Mouse (Mus musculus) midbrain, embryonic 13.5 days (tissue): ENCODE data around the gene Col27a1. TPM values are rescaled to one million over a fixed set of nuclear protein-coding genes. Genes with fewer than 3 reads are reported as not detected.

Experiments
- ATAC-seq: fragments of 200-750 bp; cut with Nextera tagmentation; 2 replicates; pipeline ENCODE4 v1.8.0; 2017; ENCODE audit warnings: mild to moderate bottlenecking, moderate TSS enrichment, moderate library complexity
- H3K27ac ChIP-seq: fragments of 300-500 bp; sonication (generic); 2 replicates; pipeline ENCODE4 v1.5.1; 2015; ENCODE audit warnings: inconsistent platforms, mild to moderate bottlenecking, moderate library complexity
- H3K27me3 ChIP-seq: fragments of 300-500 bp; sonication (generic); 2 replicates; pipeline ENCODE4 v1.6.1; 2015; ENCODE audit warnings: mild to moderate bottlenecking, inconsistent platforms
- H3K36me3 ChIP-seq: fragments of 300-500 bp; sonication (generic); 2 replicates; pipeline ENCODE4 v1.6.1; 2015; ENCODE audit warnings: mild to moderate bottlenecking, inconsistent platforms
- H3K4me1 ChIP-seq: fragments of 300-500 bp; sonication (generic); replicated peaks from 2 replicates; pipeline ENCODE4 v1.6.1; 2015; ENCODE audit warnings: inconsistent platforms
- H3K4me2 ChIP-seq: fragments of 300-500 bp; sonication (generic); replicated peaks from 2 replicates; pipeline ENCODE4 v1.6.1; 2015; ENCODE audit warnings: moderate library complexity, mild to moderate bottlenecking, inconsistent platforms
- H3K4me3 ChIP-seq: fragments of 300-500 bp; sonication (generic); replicated peaks from 2 replicates; pipeline ENCODE4 v1.5.1; 2015; ENCODE audit warnings: mild to moderate bottlenecking, inconsistent platforms
- H3K9ac ChIP-seq: fragments of 300-500 bp; sonication (generic); replicated peaks from 2 replicates; pipeline ENCODE4 v1.6.1; 2015; ENCODE audit warnings: mild to moderate bottlenecking, inconsistent platforms
- H3K9me3 ChIP-seq: fragments of 300-500 bp; sonication (generic); 2 replicates; pipeline ENCODE4 v1.6.1; 2016; ENCODE audit warnings: mild to moderate bottlenecking, inconsistent platforms
- WGBS: fragments of 180-500 bp; shearing (Covaris S2); methylation state at CpG from one replicate; pipeline ENCODE4 v1.1.7; 2015; 5-methylcytosine and 5-hydroxymethylcytosine counted together
- polyA plus RNA-seq: library from polyadenylated mRNA; unstranded; fragments of >200 nt; fragmentation: Nextera tagmentation; extraction: Ambion mirVana; gene quantifications from 2 replicates; pipeline ENCODE4 v1.2.1, GENCODE M21; 2015

Col27a1 gene
- polyA plus RNA-seq, 1 experiment from 2014 or later = 2.1 TPM

- 0 out of 2 replicates have a peak, but pooled peaks cover 4% of the 10 kb centered on the region for H3K4me1 ChIP-seq
- 97% methylated on average over 5 of the region's 5 CpGs for WGBS
- ATAC-seq = no peak
- no peak within 1 kb of the TSS for H3K4me3 ChIP-seq
- H3K27me3 ChIP-seq = no peaks in the 10 kb centered on the region
- H3K9ac ChIP-seq = no peak within 1 kb of the TSS
- no peaks in the 10 kb centered on the region for H3K9me3 ChIP-seq
- H3K27ac ChIP-seq = no peak within 1 kb of the TSS
- no peak within 1 kb of the TSS for H3K4me2 ChIP-seq
- no peaks in the 10 kb centered on the region; the same call in 1 of the 2 replicates for H3K36me3 ChIP-seq
These were observed 148.3 kb downstream of the Col27a1 start, which contains the start of gene Orm2 for GRCm38 (mm10) chr4:63362150-63362549. TSS of gene Orm2 (plus strand) at chr4:63362449.

DNA sequence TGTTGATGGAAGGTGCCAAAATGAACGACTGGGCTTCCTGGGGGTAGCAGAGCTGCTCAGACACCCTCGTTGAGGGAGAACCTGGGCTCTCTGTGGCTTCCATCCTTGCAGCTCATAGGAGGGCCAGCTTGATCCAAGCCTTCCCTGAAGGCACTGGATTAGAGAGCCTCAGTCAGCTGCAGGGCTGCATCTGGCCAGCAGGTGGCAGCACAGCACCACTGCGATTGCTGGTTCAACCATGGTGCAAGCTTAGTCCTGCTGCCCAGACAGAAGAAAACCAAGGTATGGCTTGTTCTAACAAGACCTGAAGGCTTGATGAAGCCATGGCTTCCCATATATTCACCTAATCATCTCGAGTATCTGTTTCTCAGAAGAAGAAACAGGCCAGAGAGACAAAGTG is 154.8 kb downstream of the Col27a1 start:
- WGBS = 18% methylated on average over 4 of the region's 4 CpGs
- Histone ChIP-seq H3K27me3 (no peaks in the 10 kb centered on the region), H3K4me1 (peaks cover 8% of the 10 kb centered on the region; the same call in 1 of the 2 replicates), H3K4me3 (no peak overlapping the region), H3K9ac (no peak overlapping the region), H3K27ac (no peak overlapping the region), H3K9me3 (no peaks in the 10 kb centered on the region), H3K4me2 (no peak overlapping the region), H3K36me3 (peaks cover 40% of the 10 kb centered on the region)
- peak; percentile 59 for ATAC-seq

GRCm38 (mm10) chr4:63370897-63371296 is 157.1 kb downstream of the Col27a1 start:
- H3K4me2 ChIP-seq = no peak overlapping the region
- no peak overlapping the region for H3K4me3 ChIP-seq
- H3K9me3 ChIP-seq = no peaks in the 10 kb centered on the region
- H3K36me3 ChIP-seq = peaks cover 63% of the 10 kb centered on the region
- peaks cover 8% of the 10 kb centered on the region; the same call in 1 of the 2 replicates for H3K4me1 ChIP-seq
- WGBS = 28% methylated on average over 7 of the region's 7 CpGs
- 0 out of 2 replicates have a peak, but pooled peaks have one; percentile 15 for ATAC-seq
- H3K27me3 ChIP-seq = no peaks in the 10 kb centered on the region
- no peak overlapping the region for H3K9ac ChIP-seq
- peak overlapping the region; percentile 10; the same call in 1 of the 2 replicates for H3K27ac ChIP-seq

GRCm38 (mm10) chr4:63371890-63372289 is 158.1 kb downstream of the Col27a1 start:
- H3K9ac ChIP-seq = no peak overlapping the region
- no peak overlapping the region for H3K27ac ChIP-seq
- 63% methylated on average over 3 of the region's 3 CpGs for WGBS

GRCm38 (mm10) chr4:63373404-63373803 is 159.6 kb downstream of the Col27a1 start:
- Histone ChIP-seq H3K4me2 (no peak overlapping the region), H3K9ac (no peak overlapping the region), H3K4me3 (no peak overlapping the region), H3K36me3 (peaks cover 76% of the 10 kb centered on the region), H3K27me3 (no peaks in the 10 kb centered on the region), H3K27ac (no peak overlapping the region), H3K4me1 (peaks cover 8% of the 10 kb centered on the region; the same call in 1 of the 2 replicates), H3K9me3 (no peaks in the 10 kb centered on the region)
- 92% methylated on average over 8 of the region's 8 CpGs for WGBS
- no peak for ATAC-seq

More at GRCm38 (mm10) chr4:63371890-63372289, 158.1 kb downstream of the Col27a1 start:
- ATAC-seq = no peak
- peaks cover 73% of the 10 kb centered on the region for H3K36me3 ChIP-seq
- H3K4me2 ChIP-seq = no peak overlapping the region
- no peaks in the 10 kb centered on the region for H3K27me3 ChIP-seq
- H3K9me3 ChIP-seq = no peaks in the 10 kb centered on the region
- peaks cover 8% of the 10 kb centered on the region; the same call in 1 of the 2 replicates for H3K4me1 ChIP-seq
- H3K4me3 ChIP-seq = no peak overlapping the region

GRCm38 (mm10) chr4:63374331-63374730 is 160.5 kb downstream of the Col27a1 start:
- Histone ChIP-seq H3K9ac (no peak overlapping the region), H3K4me2 (no peak overlapping the region), H3K27me3 (no peaks in the 10 kb centered on the region), H3K4me3 (no peak overlapping the region), H3K9me3 (no peaks in the 10 kb centered on the region), H3K27ac (no peak overlapping the region), H3K4me1 (peaks cover 8% of the 10 kb centered on the region; the same call in 1 of the 2 replicates), H3K36me3 (peaks cover 77% of the 10 kb centered on the region)
- WGBS = 87% methylated on average over 12 of the region's 12 CpGs
- no peak for ATAC-seq

DNA sequence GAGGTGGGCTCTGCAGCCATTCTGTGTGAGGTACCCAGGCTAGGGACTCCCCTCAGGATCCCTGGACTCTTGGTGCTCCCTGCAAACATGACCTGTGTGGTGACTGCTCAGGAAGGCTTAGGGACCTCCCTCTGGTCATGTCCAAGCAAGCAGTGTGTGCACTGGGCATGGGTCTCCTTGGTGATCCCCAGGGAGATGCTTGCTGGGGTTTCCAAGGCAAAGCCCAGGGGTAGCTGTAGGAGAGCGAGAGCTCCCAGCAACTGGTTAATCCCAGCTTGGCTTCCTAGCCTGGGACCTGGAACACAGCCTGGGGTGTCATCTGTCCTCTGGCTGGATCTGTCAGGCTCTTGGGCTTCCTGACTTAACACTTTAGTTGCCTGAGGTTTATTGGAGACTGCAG is 161.6 kb downstream of the Col27a1 start:
- no peak overlapping the region for H3K27ac ChIP-seq
- H3K9ac ChIP-seq = no peak overlapping the region
- no peaks in the 10 kb centered on the region for H3K27me3 ChIP-seq
- H3K4me3 ChIP-seq = no peak overlapping the region
- ATAC-seq = peak; percentile 17; the same call in 1 of the 2 replicates
- no peaks in the 10 kb centered on the region for H3K9me3 ChIP-seq
- 69% methylated on average over 1 of the region's 1 CpGs for WGBS
- peaks cover 80% of the 10 kb centered on the region for H3K36me3 ChIP-seq
- H3K4me2 ChIP-seq = no peak overlapping the region
- H3K4me1 ChIP-seq = peaks cover 8% of the 10 kb centered on the region; the same call in 1 of the 2 replicates

- no peak overlapping the region for H3K4me3 ChIP-seq
- ATAC-seq = no peak
- no peak overlapping the region for H3K4me2 ChIP-seq
- H3K27ac ChIP-seq = no peak overlapping the region
- H3K9ac ChIP-seq = no peak overlapping the region
- no peaks in the 10 kb centered on the region for H3K9me3 ChIP-seq
- H3K4me1 ChIP-seq = no peaks in the 10 kb centered on the region
- WGBS = 66% methylated on average over 7 of the region's 7 CpGs
- H3K36me3 ChIP-seq = peaks cover 96% of the 10 kb centered on the region
- H3K27me3 ChIP-seq = no peaks in the 10 kb centered on the region
These were observed 163.7 kb downstream of the Col27a1 start for GRCm38 (mm10) chr4:63377483-63377882.

GRCm38 (mm10) chr4:63382676-63383369 is 169.0 kb downstream of the Col27a1 start:
- Histone ChIP-seq H3K9ac (no peak overlapping the region), H3K36me3 (peaks cover 71% of the 10 kb centered on the region), H3K4me3 (no peak overlapping the region), H3K27ac (no peak overlapping the region), H3K27me3 (no peaks in the 10 kb centered on the region), H3K4me2 (no peak overlapping the region), H3K4me1 (peaks cover 9% of the 10 kb centered on the region), H3K9me3 (no peaks in the 10 kb centered on the region)
- ATAC-seq = no peak
- WGBS = 90% methylated on average over 4 of the region's 4 CpGs

- 89% methylated on average over 12 of the region's 12 CpGs for WGBS
- peaks cover 65% of the 10 kb centered on the region for H3K36me3 ChIP-seq
- H3K9ac ChIP-seq = no peak overlapping the region
- H3K27me3 ChIP-seq = no peaks in the 10 kb centered on the region
- H3K4me2 ChIP-seq = no peak overlapping the region
- H3K27ac ChIP-seq = no peak overlapping the region
- no peak for ATAC-seq
- H3K4me1 ChIP-seq = peaks cover 16% of the 10 kb centered on the region
- no peaks in the 10 kb centered on the region for H3K9me3 ChIP-seq
- H3K4me3 ChIP-seq = no peak overlapping the region
These were observed 169.7 kb downstream of the Col27a1 start for GRCm38 (mm10) chr4:63383474-63383873.

DNA sequence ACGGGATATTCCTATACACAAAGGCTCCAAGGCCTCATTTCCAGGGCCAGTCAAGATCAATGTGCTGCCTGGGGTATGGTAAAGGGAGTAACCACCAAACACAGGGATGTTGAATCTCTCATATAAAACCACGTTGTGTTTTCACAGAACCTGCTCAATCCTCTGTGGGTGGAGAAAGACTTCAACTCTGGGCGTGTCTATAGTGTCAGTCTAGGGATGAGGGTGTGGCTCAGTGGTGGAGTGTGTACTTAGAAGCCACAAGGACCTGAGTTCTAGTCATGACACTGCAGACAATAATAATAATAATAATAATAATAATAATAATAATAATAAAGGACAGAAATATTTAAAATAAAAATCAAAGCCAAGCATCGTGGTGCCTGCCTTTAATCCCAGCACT is 170.5 kb downstream of the Col27a1 start:
- no peak overlapping the region for H3K9ac ChIP-seq
- no peak overlapping the region for H3K4me2 ChIP-seq
- no peaks in the 10 kb centered on the region for H3K9me3 ChIP-seq
- H3K36me3 ChIP-seq = peaks cover 57% of the 10 kb centered on the region
- H3K27me3 ChIP-seq = no peaks in the 10 kb centered on the region
- H3K4me3 ChIP-seq = no peak overlapping the region
- WGBS = 92% methylated on average over 4 of the region's 4 CpGs
- H3K27ac ChIP-seq = no peak overlapping the region
- peaks cover 23% of the 10 kb centered on the region for H3K4me1 ChIP-seq
- ATAC-seq = no peak
